Mouse (Mus musculus) kidney, adult 2 months (tissue): Measurements from ENCODE around the gene Mrpl10. TPM values are rescaled to one million over a fixed set of nuclear protein-coding genes. Genes with fewer than 3 reads are reported as not detected.

Source experiments
- DNase-seq: peaks from one replicate; pipeline ENCODE4 v3.0.0; 2021
- H3K27ac ChIP-seq: fragments of 200-500 bp; 2 replicates; pipeline ENCODE4 v1.5.1; 2012; ENCODE audit warnings: low read depth, low read length, control low read depth, inconsistent platforms; ENCODE audit not compliant: insufficient read depth
- H3K27me3 ChIP-seq: fragments of 200-500 bp; replicated peaks from 2 replicates; pipeline ENCODE4 v1.6.1; 2012; ENCODE audit warnings: mild to moderate bottlenecking, moderate library complexity, low read length, inconsistent platforms; ENCODE audit not compliant: control insufficient read depth, insufficient read depth
- H3K36me3 ChIP-seq: fragments of 200-500 bp; 2 replicates; pipeline ENCODE4 v1.6.1; 2012; ENCODE audit warnings: mild to moderate bottlenecking, moderate library complexity, low read length, inconsistent platforms; ENCODE audit not compliant: control insufficient read depth, insufficient read depth
- H3K4me1 ChIP-seq: fragments of 200-500 bp; 2 replicates; pipeline ENCODE4 v1.6.1; 2011; ENCODE audit warnings: low read length; ENCODE audit not compliant: control insufficient read depth, insufficient read depth
- H3K4me3 ChIP-seq: fragments of 200-500 bp; 2 replicates; pipeline ENCODE4 v1.5.1; 2011; ENCODE audit warnings: mild to moderate bottlenecking, low read depth, low read length, control low read depth; ENCODE audit not compliant: insufficient read depth
- CTCF ChIP-seq: fragments of 200-500 bp; conservative IDR thresholded peaks from 2 replicates; pipeline ENCODE4 v1.5.1; 2011; ENCODE audit warnings: low read depth, mild to moderate bottlenecking, control low read depth, low read length, moderate library complexity, mixed read lengths; ENCODE audit not compliant: insufficient read depth, insufficient read length
- POLR2A ChIP-seq: fragments of 200-500 bp; IDR thresholded peaks from one replicate; pipeline ENCODE4 v1.6.1; 2011; ENCODE audit warnings: low read depth, low read length, control low read depth
- WGBS: fragments of 180-500 bp; shearing (Covaris S2); methylation state at CpG from one replicate; pipeline ENCODE4 v1.1.7; 2018; 5-methylcytosine and 5-hydroxymethylcytosine counted together
- polyA plus RNA-seq: library from polyadenylated mRNA; depleted of rRNA; stranded (reverse); fragments of >200 nt; gene quantifications from 2 replicates; pipeline ENCODE4 v1.2.3, GENCODE M21; 2012; rRNA removed

Mrpl10 gene
- 137 and 138 TPM in 2 replicates for polyA plus RNA-seq

DNA sequence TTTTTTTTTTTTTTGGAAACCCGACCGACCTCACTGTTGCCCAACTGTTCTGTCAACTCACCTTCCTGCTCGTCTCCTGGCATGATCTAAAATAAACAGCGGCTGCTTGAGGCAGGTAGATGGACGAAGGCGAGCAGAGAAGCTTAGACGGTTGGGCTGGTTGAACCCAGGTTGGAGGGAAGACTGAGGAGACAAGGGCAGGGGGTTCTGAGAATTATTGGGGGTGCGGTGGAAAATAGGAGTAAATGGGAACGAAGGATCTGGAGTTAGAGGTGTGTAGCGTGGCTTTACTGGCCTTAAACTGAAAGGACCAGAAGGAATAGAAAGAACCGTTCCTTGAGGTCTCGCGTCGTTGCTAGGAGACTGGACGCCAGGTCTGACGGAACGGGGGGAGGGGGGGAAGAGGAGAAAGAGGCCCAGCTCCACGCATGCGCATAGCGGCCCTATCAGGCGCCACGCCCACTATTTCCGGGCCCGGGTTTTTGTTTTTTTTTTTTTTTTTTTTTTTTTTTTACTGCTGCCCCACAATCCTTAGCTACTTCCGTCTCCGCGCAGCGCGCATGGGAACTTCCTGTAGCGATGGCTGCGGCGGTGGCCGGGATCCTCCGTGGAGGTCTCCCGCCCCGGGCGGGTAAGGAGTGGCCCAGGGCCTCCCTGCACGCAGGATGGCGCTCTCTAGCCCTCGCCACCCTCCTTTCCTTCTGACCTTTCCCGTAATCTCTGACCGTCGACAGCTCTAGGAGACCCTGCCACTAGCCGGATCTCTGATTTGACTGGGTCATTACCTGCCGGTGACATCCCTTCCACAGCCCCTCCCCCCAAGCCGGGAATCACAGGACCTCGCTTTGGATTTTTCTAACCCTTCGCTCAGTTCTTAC is at the start of gene Mrpl10, which contains the start of gene Lrrc46:
Gene Mrpl10, plus strand, starts transcription at position 539 of the 878 bp plus-strand sequence.
Gene Lrrc46, minus strand, starts transcription at position 386 of the 878 bp plus-strand sequence.
- DNase-seq = peak; percentile 92
- Histone ChIP-seq H3K27me3 (no peaks in the 10 kb centered on the region), H3K4me3 (peak within 1 kb of the TSS; percentile 98), H3K4me1 (peaks cover 13% of the 10 kb centered on the region; the same call in 1 of the 2 replicates), H3K27ac (peak within 1 kb of the TSS; percentile 68), H3K36me3 (no peaks in the 10 kb centered on the region)
- no peak for TF ChIP-seq CTCF
- peak; percentile 28 for TF ChIP-seq POLR2A
- WGBS = under 1% methylated on average over 44 of the region's 48 CpGs

DNA sequence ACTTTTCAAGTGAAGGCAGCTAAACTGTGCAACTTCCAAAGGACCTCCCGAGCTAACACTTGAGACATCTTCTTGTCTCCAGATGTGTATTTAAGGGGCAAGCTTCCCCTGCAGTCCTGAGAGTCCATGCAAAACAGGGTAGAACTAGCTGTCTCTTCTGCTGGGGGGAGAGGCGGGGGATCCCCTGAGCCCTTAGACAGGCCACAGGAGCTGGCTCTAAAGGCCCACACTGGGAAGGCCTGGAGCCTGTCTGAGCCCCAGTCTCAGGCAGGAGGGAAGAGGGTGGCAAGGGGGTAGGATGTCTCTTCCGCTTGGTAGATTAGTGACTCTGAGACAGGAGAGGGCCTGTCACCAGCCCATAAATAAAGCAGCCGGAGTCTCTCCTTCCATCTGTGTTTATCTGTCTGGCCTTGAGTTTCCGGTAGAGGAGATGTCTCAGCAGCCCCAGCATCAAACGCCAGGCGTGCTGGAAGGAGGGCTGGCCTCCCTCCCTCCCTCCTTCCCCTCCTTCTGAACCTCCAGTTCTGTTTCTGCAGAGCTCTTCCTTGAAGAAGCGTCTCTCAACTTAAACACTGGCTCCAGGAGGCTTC is 48.5 kb upstream of the Mrpl10 start:
- Histone ChIP-seq H3K4me1 (no peaks in the 10 kb centered on the region), H3K27me3 (no peaks in the 10 kb centered on the region), H3K36me3 (no peaks in the 10 kb centered on the region), H3K4me3 (no peak overlapping the region), H3K27ac (no peak overlapping the region)
- 67% methylated on average over 8 of the region's 8 CpGs for WGBS
- TF ChIP-seq CTCF = no peak
- no peak for TF ChIP-seq POLR2A
- DNase-seq = no peak

DNA sequence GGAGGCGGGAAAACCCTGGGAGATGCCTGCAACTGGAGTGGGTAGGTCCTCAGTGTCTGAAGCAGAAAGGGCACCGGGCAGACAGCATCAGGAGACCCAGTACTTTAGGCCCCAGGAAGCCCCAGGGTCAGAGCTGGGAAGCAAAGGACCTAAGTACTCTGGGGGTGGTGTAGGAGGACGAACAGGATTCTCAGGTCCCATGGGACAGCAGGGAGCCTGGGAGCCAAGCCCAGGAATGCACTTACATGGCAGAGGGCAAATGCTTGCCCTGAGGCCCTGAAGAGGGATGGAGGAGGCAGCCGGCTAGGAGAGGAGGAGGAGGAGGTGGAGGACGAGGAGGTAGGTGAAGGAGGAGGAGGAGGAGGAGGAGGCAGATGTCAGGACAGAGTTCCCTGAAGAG is 46.3 kb upstream of the Mrpl10 start:
- H3K27ac ChIP-seq = no peak overlapping the region
- H3K4me1 ChIP-seq = no peaks in the 10 kb centered on the region
- no peaks in the 10 kb centered on the region for H3K27me3 ChIP-seq
- no peak overlapping the region for H3K4me3 ChIP-seq
- TF ChIP-seq POLR2A (no peak), CTCF (no peak)
- WGBS = 41% methylated on average over 5 of the region's 5 CpGs
- DNase-seq = no peak
- H3K36me3 ChIP-seq = no peaks in the 10 kb centered on the region

DNA sequence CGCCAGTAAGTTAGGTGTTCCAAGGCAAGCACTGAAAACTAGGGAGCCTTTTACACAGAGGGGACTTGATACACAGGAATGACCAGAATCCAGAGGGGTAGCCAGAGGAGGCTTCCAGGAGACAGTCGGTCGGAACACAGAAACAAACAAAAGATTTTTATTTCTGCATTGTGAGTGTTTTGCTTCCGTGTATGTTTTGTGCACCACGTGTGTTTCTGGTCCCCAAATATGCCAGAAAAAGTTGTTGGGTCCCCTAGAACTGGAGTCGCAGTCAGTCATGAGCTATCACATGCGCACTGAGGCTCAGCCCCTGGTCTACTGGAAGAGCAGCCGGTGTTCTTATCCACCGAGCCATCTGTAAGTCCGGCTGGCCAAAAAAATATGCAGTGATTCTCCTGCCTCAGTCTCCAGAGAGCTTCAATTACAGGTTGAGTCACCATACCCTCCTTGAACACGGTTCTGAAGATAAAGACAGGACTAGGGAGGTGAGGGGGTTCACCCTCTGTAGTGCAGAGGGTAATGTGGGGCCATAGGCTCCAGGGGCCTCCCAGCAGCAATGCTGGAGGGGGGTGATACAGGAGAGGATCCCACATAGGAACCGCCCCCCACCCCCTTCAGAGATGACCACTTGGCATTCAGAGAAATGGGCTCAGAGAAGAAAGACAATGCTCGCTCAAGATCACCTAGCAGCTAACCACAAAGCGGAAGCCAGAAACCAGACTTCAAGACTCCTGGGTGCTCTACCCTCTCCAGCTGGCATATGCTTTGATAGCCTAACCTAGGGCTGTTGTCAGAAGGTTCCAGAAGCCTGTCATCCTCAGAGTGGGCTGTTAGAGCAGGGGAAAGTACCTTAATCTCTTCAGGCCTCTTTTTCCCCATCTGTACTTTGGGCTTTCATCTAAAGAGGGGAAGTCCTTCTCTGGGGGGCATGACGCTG is 45.3 kb upstream of the Mrpl10 start:
- no peak for TF ChIP-seq CTCF
- TF ChIP-seq POLR2A = no peak
- no peaks in the 10 kb centered on the region for H3K4me1 ChIP-seq

GRCm38 (mm10) chr11:96996773-96997379 is 44.5 kb upstream of the Mrpl10 start:
- no peaks in the 10 kb centered on the region for H3K27me3 ChIP-seq
- 33% methylated on average over 17 of the region's 17 CpGs for WGBS
- peak overlapping the region; percentile 9 for H3K4me3 ChIP-seq
- no peaks in the 10 kb centered on the region for H3K36me3 ChIP-seq
- H3K27ac ChIP-seq = no peak overlapping the region
- no peak for TF ChIP-seq CTCF
- no peak for TF ChIP-seq POLR2A
- DNase-seq = no peak
- H3K4me1 ChIP-seq = no peaks in the 10 kb centered on the region

More for the DNA sequence above, 45.3 kb upstream of the Mrpl10 start:
- H3K27ac ChIP-seq = no peak overlapping the region
- WGBS = 89% methylated on average over 15 of the region's 15 CpGs
- no peak for DNase-seq
- no peak overlapping the region for H3K4me3 ChIP-seq
- no peaks in the 10 kb centered on the region for H3K36me3 ChIP-seq
- no peaks in the 10 kb centered on the region for H3K27me3 ChIP-seq

- no peaks in the 10 kb centered on the region for H3K4me1 ChIP-seq
- 20% methylated on average over 30 of the region's 30 CpGs for WGBS
- H3K27me3 ChIP-seq = no peaks in the 10 kb centered on the region
- peak; percentile 63 for DNase-seq
- peak overlapping the region; percentile 9 for H3K4me3 ChIP-seq
- no peak for TF ChIP-seq POLR2A
- TF ChIP-seq CTCF = no peak
- H3K36me3 ChIP-seq = no peaks in the 10 kb centered on the region
- H3K27ac ChIP-seq = no peak overlapping the region
These were observed 43.9 kb upstream of the Mrpl10 start for GRCm38 (mm10) chr11:96997380-96997956.
